Mouse (Mus musculus) gastrocnemius, postnatal 25 days (tissue): ENCODE results near the gene Gm45711. TPM values are rescaled to one million over a fixed set of nuclear protein-coding genes. Genes with fewer than 3 reads are reported as not detected.

Experiments
- DNase-seq: peaks from one replicate; pipeline ENCODE4 v3.0.0; 2022
- total RNA-seq, 2 experiments: library from RNA; stranded (reverse); gene quantifications; 1 replicate in 1 of 2; 2 replicates in 1 of 2; pipeline ENCODE4 v1.2.3; 2021

Gene Gm45711
- total RNA-seq, 2 experiments from 2014 or later = not detected

DNA sequence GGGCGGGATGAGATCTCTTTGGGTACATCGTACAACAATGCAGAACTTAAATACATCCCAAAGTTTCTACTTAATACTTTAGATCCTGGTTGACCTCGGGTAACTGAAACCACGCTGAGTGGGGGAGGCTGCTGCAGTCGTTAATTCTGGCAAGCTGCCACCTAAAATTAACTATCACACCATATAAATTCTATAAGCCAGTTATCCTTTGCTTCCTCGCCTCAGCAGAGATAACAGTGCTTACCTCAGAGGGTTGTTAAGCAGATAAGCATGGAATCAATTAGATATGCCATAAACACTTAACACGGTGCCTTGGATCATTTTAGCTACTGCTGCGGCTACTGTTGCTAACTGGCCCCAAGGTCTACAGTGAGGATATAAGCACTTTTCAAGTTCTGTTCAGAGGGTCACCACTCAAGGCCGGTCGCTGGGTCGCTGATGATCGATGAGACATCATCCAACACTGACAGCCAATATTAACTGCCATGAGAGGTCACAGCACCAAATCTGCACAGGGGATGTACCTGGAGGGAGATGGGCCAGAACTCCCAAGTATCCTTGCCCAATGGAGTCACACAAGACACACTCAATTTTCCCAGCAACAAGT is 67.7 kb downstream of the Gm45711 start:
- no peak for DNase-seq

- DNase-seq = no peak
Measured at GRCm38 (mm10) chr8:104239418-104239861, 70.4 kb downstream of the Gm45711 start.

- no peak for DNase-seq
Measured at GRCm38 (mm10) chr8:104234573-104234972, 75.3 kb downstream of the Gm45711 start.

DNA sequence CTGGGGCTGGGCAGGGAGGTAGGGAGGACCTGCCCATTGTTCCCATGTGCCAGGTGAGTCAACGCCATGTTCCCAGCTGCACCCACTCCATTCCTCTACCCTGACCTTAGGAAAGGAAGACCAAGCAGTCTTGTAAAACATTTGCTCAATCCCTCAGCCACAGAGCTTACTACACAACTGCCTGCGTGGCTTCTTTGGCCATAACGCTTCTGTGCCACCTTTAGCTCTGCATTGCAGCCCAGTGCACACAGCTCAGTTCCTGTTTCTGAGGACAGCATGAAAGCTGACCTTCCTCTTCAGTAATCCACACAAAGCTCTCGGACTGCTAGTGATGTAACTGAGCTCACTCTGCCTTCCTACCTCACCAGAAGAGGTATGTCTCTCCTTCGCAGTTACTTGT is 77.0 kb downstream of the Gm45711 start:
- DNase-seq = no peak

DNA sequence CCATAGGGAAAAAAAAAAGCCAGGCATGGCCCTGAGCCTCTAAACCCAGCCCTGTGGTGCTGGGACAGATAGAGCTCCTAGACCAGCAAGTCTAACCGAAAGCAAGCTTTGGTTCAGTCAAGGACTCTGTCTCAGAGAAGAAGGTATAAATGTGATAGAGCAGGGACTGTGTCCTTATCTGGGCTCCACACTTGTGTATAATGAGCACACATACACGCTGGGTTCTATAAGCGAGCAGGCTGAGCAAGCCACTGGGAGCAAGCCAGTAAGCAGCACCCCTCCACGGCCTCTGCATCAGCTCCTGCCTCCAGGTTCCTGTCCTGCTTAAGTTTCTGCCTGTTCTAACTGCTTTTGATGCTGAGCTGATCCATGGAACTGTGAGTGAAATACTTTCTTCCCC is 77.8 kb downstream of the Gm45711 start:
- no peak for DNase-seq

Other genes starting within 250 kb of the Gm45711 start
- 10 to 100 TPM; 41.8 to 51.9 TPM for gene Cdh5, start 208.5 kb downstream of the Gm45711 start, total RNA-seq
- under 1 TPM; 0.27 to 0.31 TPM for gene Bean1, start 139.6 kb downstream of the Gm45711 start, total RNA-seq
- 1 to 10 TPM; 2.7 to 3.8 TPM for gene Tk2, start 61.5 kb downstream of the Gm45711 start, total RNA-seq
- gene Cklf, start 59.2 kb downstream of the Gm45711 start, total RNA-seq = 1 to 10 TPM; 1.7 to 2.9 TPM
- gene Cmtm2a, start 16.9 kb downstream of the Gm45711 start, total RNA-seq = not detected
- not detected for gene Cmtm1, start 64 bp upstream of the Gm45711 start, total RNA-seq
- not detected for gene Gm11020, start 11.5 kb upstream of the Gm45711 start, total RNA-seq
- gene Cmtm2b, start 12.1 kb upstream of the Gm45711 start, total RNA-seq = not detected
- gene Cmtm3, start 29.3 kb upstream of the Gm45711 start, total RNA-seq = 10 to 100 TPM in 1 of 2 experiments, 1 to 10 TPM in 1; 8.5 to 10.3 TPM
- gene Cmtm4, start 85.7 kb upstream of the Gm45711 start, total RNA-seq = 1 to 10 TPM; 3.7 to 4.1 TPM
- 100 to 1,000 TPM in 1 of 2 experiments, 10 to 100 TPM in 1; 63.2 to 101 TPM for gene Dync1li2, start 133.0 kb upstream of the Gm45711 start, total RNA-seq
- under 1 TPM in 1 of 2 experiments, not detected in 1; 0.10 TPM for gene Terb1, start 199.8 kb upstream of the Gm45711 start, total RNA-seq
- gene Nae1, start 224.6 kb upstream of the Gm45711 start, total RNA-seq = 10 to 100 TPM; 19.7 to 22.8 TPM
- 1 to 10 TPM; 1.0 to 1.2 TPM for gene Car7, start 224.6 kb upstream of the Gm45711 start, total RNA-seq